Mouse (Mus musculus) liver, adult 2 months (tissue): ENCODE measurements around the gene Plagl1.

ENCODE experiments used
- CTCF ChIP-seq: fragments of 200-500 bp; IDR thresholded peaks from 2 replicates; pipeline ENCODE4 v1.5.1; 2011; ENCODE audit warnings: low read depth, low read length, control low read depth
- POLR2A ChIP-seq: fragments of 200-500 bp; IDR thresholded peaks from 2 replicates; pipeline ENCODE4 v1.6.1; 2011; ENCODE audit warnings: low read length, control low read depth; ENCODE audit not compliant: insufficient read depth; ENCODE audit errors: extremely low read depth

DNA sequence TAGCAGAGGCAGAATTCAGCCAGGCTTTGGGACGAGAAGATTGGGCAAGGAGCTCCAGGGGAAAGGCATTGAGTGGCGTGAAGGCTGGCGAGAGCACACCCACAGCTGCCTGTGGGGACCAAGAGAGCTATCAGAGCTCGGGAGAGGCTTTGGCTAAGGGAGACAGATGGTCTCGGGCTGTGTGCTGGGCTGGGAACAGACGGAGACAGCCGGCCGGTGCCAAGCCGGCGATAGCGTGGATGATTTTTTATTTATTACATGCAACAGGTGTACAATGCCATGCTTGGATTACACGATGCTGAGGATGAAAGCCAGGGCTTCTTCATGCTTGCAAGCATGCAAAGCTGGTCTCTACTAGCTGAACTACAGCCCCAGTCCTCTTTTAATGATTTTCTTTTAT lies 22.2 kb downstream of the Plagl1 start:
- TF ChIP-seq POLR2A, result no peak
- TF ChIP-seq CTCF, result no peak
